9 mouse cellular contexts compared by ENCODE assay signal in genomic region chr7:99707038-99707595, GRCm38 (mm10). TPM values are rescaled to one million over a fixed set of nuclear protein-coding genes. Genes with fewer than 3 reads are reported as not detected.
A peak's percentile ranks its signal among the peaks of the same experiment; 100 is the strongest.
DNase-seq lines count a peak whose midpoint lies in the region; ATAC-seq and TF ChIP-seq lines count a peak whose summit lies in the region.
"Had no signal": no experiment of that assay in that cellular context is flagged by ENCODE, and none has a peak within 500 bp of the region (broad histone marks: within the 10 kb centered on the region; RNA-seq: fewer than 3 reads in every experiment).

No protein-coding gene starts in this region.

- WGBS in hindbrain, postnatal 0 days = 49% methylated on average over 4 of the region's 4 CpGs
- 28% methylated on average over 4 of the region's 4 CpGs for WGBS in lung, embryonic 16.5 days
- WGBS in forebrain, embryonic 13.5 days = 56% methylated on average over 4 of the region's 4 CpGs

- no peaks in the 10 kb centered on the region for H3K27me3 ChIP-seq in hindbrain, postnatal 0 days (ENCODE audit: insufficient read depth, low read length)
- H3K27me3 ChIP-seq in lung, embryonic 16.5 days (ENCODE audit: control insufficient read depth, insufficient read depth, low read depth, low read length) = no peaks in the 10 kb centered on the region
- no peaks in the 10 kb centered on the region for H3K27me3 ChIP-seq in forebrain, embryonic 13.5 days

- peaks cover 3% of the 10 kb centered on the region; the same call in 1 of the 2 replicates for H3K4me1 ChIP-seq in hindbrain, postnatal 0 days (ENCODE audit: insufficient read depth, low read length)
- H3K4me1 ChIP-seq in lung, embryonic 16.5 days (replicated peaks; ENCODE audit: control insufficient read depth, insufficient read depth, low read length) = peaks cover 13% of the 10 kb centered on the region; the same call in 1 of the 2 replicates
- H3K4me1 ChIP-seq in forebrain, embryonic 13.5 days = peaks cover 8% of the 10 kb centered on the region
- H3K4me1 ChIP-seq: liver, embryonic 15.5 days had no signal

- H3K9me3 ChIP-seq in hindbrain, postnatal 0 days (ENCODE audit: low read length) = no peaks in the 10 kb centered on the region
- no peaks in the 10 kb centered on the region for H3K9me3 ChIP-seq in lung, embryonic 16.5 days (ENCODE audit: control insufficient read depth, low read length)
- H3K9me3 ChIP-seq in forebrain, embryonic 13.5 days (replicated peaks) = no peaks in the 10 kb centered on the region
- H3K9me3 ChIP-seq: liver, embryonic 15.5 days had no signal

- no peak overlapping the region for H3K9ac ChIP-seq in hindbrain, postnatal 0 days (replicated peaks; ENCODE audit: low read length)
- H3K9ac ChIP-seq in lung, embryonic 16.5 days (ENCODE audit: low read length) = no peak overlapping the region
- no peak overlapping the region for H3K9ac ChIP-seq in forebrain, embryonic 13.5 days
- H3K9ac ChIP-seq: liver, embryonic 15.5 days had no signal

- peak; percentile 46 for DNase-seq in layer of hippocampus, adult 11-12 months (ENCODE audit: low spot score)
- no peak for DNase-seq in layer of hippocampus, adult 8-10 months (ENCODE audit: low spot score in 2 of 2)
- DNase-seq in adrenal gland, postnatal 25 days = peak; percentile 74
- no peak for DNase-seq in hindbrain, postnatal 0 days (ENCODE audit: low spot score)
- no peak for DNase-seq in urinary bladder, adult 2 months (ENCODE audit: low spot score)
- no peak for DNase-seq in cerebellum, postnatal 14 days

- H3K36me3 ChIP-seq in hindbrain, postnatal 0 days (ENCODE audit: insufficient read depth, low read length) = no peaks in the 10 kb centered on the region
- no peaks in the 10 kb centered on the region for H3K36me3 ChIP-seq in lung, embryonic 16.5 days (ENCODE audit: control insufficient read depth, insufficient read depth, low read length)
- H3K36me3 ChIP-seq in forebrain, embryonic 13.5 days (ENCODE audit: poor library complexity, severe bottlenecking) = no peaks in the 10 kb centered on the region
- H3K36me3 ChIP-seq: liver, embryonic 15.5 days had no signal

- TF ChIP-seq CTCF in hindbrain, postnatal 0 days (IDR thresholded peaks at IDR 0.05; ENCODE audit: low read depth) = 0 out of 2 replicates have a peak, but pooled peaks have one; percentile 6

- ATAC-seq in hindbrain, postnatal 0 days = no peak
- ATAC-seq in lung, embryonic 16.5 days (ENCODE audit: low read depth) = peak; percentile 22; the same call in 1 of the 2 replicates
- no peak for ATAC-seq in forebrain, embryonic 13.5 days

- H3K4me2 ChIP-seq in hindbrain, postnatal 0 days (ENCODE audit: low read depth, low read length) = no peak overlapping the region
- no peak overlapping the region for H3K4me2 ChIP-seq in lung, embryonic 16.5 days (ENCODE audit: low read depth, low read length)
- H3K4me2 ChIP-seq in forebrain, embryonic 13.5 days = no peak overlapping the region
- H3K4me2 ChIP-seq: liver, embryonic 15.5 days had no signal

- no peak overlapping the region for H3K4me3 ChIP-seq in hindbrain, postnatal 0 days (ENCODE audit: low read length)
- H3K4me3 ChIP-seq in lung, embryonic 16.5 days (ENCODE audit: low read length) = no peak overlapping the region
- H3K4me3 ChIP-seq in forebrain, embryonic 13.5 days = no peak overlapping the region
- H3K4me3 ChIP-seq: liver, embryonic 15.5 days had no signal

- H3K27ac ChIP-seq in hindbrain, postnatal 0 days = no peak overlapping the region; the same call in 1 of the 2 replicates
- H3K27ac ChIP-seq in lung, embryonic 16.5 days (ENCODE audit: low read length) = peak overlapping the region; percentile 49
- H3K27ac ChIP-seq in forebrain, embryonic 13.5 days = no peak overlapping the region
- H3K27ac ChIP-seq: liver, embryonic 15.5 days had no signal

RNA-seq across cellular contexts. Expression of gene Slco2b1, which starts 4.0 kb away (rescaled TPM):
- 10 to 100 TPM; 11.6 to 32.5 (median 21.0) TPM for total RNA-seq in layer of hippocampus, adult 8-10 months (2022)
- total RNA-seq in adrenal gland, postnatal 25 days (2021) = 22.9 and 31.9 TPM in 2 replicates
- 14.3 and 16.5 TPM in 2 replicates for total RNA-seq in hindbrain, postnatal 0 days (2014; rRNA removed)
- polyA plus RNA-seq in hindbrain, postnatal 0 days (2015; fragmentation: Nextera tagmentation; extraction: Ambion mirVana) = 6.8 and 7.0 TPM in 2 replicates
- 4.0 and 4.4 TPM in 2 replicates for polyA plus RNA-seq in lung, embryonic 16.5 days (2015; fragmentation: Nextera tagmentation; extraction: Ambion mirVana)
- polyA plus RNA-seq in urinary bladder, adult 2 months (2012; rRNA removed) = 23.3 and 27.0 TPM in 2 replicates
- 3.1 and 3.2 TPM in 2 replicates for polyA plus RNA-seq in forebrain, embryonic 13.5 days (2015; fragmentation: Nextera tagmentation; extraction: Ambion mirVana)

RNA-seq across cellular contexts. Expression of gene Olfr520, which starts 23.0 kb away (rescaled TPM):
- under 1 TPM in 1 of 4 experiments, not detected in 3; 0.34 TPM for total RNA-seq in layer of hippocampus, adult 8-10 months (2022)
- total RNA-seq in adrenal gland, postnatal 25 days (2021) = not detected in 2 replicates
- not detected in 2 replicates for total RNA-seq in hindbrain, postnatal 0 days (2014; rRNA removed)
- not detected in 2 replicates for polyA plus RNA-seq in hindbrain, postnatal 0 days (2015; fragmentation: Nextera tagmentation; extraction: Ambion mirVana)
- polyA plus RNA-seq in lung, embryonic 16.5 days (2015; fragmentation: Nextera tagmentation; extraction: Ambion mirVana) = not detected in 2 replicates
- 0.12 and 0.19 TPM in 2 replicates for polyA plus RNA-seq in urinary bladder, adult 2 months (2012; rRNA removed)
- not detected in 2 replicates for polyA plus RNA-seq in forebrain, embryonic 13.5 days (2015; fragmentation: Nextera tagmentation; extraction: Ambion mirVana)
- polyA plus RNA-seq: liver, embryonic 15.5 days had no signal

RNA-seq across cellular contexts. Expression of gene Olfr521, which starts 56.2 kb away (rescaled TPM):
- total RNA-seq in layer of hippocampus, adult 8-10 months (2022) = not detected
- not detected in 2 replicates for total RNA-seq in adrenal gland, postnatal 25 days (2021)
- not detected in 2 replicates for total RNA-seq in hindbrain, postnatal 0 days (2014; rRNA removed)
- not detected in 2 replicates for polyA plus RNA-seq in hindbrain, postnatal 0 days (2015; fragmentation: Nextera tagmentation; extraction: Ambion mirVana)
- polyA plus RNA-seq in lung, embryonic 16.5 days (2015; fragmentation: Nextera tagmentation; extraction: Ambion mirVana) = not detected in 2 replicates
- polyA plus RNA-seq in urinary bladder, adult 2 months (2012; rRNA removed) = not detected in 2 replicates
- polyA plus RNA-seq in forebrain, embryonic 13.5 days (2015; fragmentation: Nextera tagmentation; extraction: Ambion mirVana) = not detected in 2 replicates
- polyA plus RNA-seq: liver, embryonic 15.5 days had no signal

Comparison
In these comparisons a context has a peak if more than half of its experiments do, and no peak if none do; other contexts are left out.
1. DNase-seq: peak in layer of hippocampus, adult 11-12 months (single experiment) and adrenal gland, postnatal 25 days (single experiment); none in layer of hippocampus, adult 8-10 months (0 of 2), hindbrain, postnatal 0 days (single experiment), urinary bladder, adult 2 months (single experiment) and cerebellum, postnatal 14 days (0 of 2).